Mouse (Mus musculus) brain, embryonic 14.5 days (tissue): Measurements from ENCODE around the gene Dpyd.

Source experiments
- CTCF ChIP-seq: fragments of 200-500 bp; IDR thresholded peaks from 2 replicates; pipeline ENCODE4 v1.5.1; 2012; ENCODE audit warnings: inconsistent platforms, mild to moderate bottlenecking, moderate library complexity, borderline replicate concordance; ENCODE audit not compliant: insufficient read depth, insufficient read length; ENCODE audit errors: extremely low read depth
- POLR2A ChIP-seq: fragments of 200-500 bp; IDR thresholded peaks from 2 replicates; pipeline ENCODE4 v1.6.1; 2012; ENCODE audit warnings: mild to moderate bottlenecking, inconsistent platforms, borderline replicate concordance; ENCODE audit not compliant: poor library complexity, insufficient read depth, insufficient read length, severe bottlenecking; ENCODE audit errors: extremely low read depth

DNA sequence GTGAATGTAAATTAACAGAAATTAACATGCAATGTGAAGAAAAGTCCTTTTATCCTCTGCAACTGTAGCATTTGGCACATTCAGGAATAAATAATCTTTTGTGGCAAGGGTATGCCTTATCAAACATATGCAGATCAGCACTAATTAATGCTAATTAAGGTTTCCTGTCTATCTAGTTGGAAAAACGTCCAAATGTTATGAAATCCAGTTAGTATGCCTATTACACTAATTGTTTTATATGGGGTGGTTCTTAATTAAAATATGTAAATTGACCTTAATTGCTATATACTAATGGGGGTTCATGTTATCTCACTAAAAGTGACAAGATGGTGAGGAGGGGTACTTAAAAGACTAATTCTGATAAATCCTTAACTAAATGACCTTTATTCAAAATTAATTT is 501.7 kb downstream of the Dpyd start:
- TF ChIP-seq CTCF, result no peak
- no peak for TF ChIP-seq POLR2A
